Mouse (Mus musculus) adrenal gland, postnatal 14 days (tissue): ENCODE data around the gene Nfatc3. TPM values are rescaled to one million over a fixed set of nuclear protein-coding genes. Genes with fewer than 3 reads are reported as not detected.

Experiments
- DNase-seq: peaks from one replicate; pipeline ENCODE4 v3.0.0; 2021; ENCODE audit warnings: mixed read lengths
- total RNA-seq: library from RNA; stranded (reverse); gene quantifications from 2 replicates; pipeline ENCODE4 v1.2.3, GENCODE M21; 2021

The Nfatc3 gene
- total RNA-seq, 1 experiment from 2014 or later, result 47.6 TPM

- DNase-seq, result no peak
Observed at GRCm38 (mm10) chr8:106056455-106056982, 2.1 kb upstream of the Nfatc3 start.

DNA sequence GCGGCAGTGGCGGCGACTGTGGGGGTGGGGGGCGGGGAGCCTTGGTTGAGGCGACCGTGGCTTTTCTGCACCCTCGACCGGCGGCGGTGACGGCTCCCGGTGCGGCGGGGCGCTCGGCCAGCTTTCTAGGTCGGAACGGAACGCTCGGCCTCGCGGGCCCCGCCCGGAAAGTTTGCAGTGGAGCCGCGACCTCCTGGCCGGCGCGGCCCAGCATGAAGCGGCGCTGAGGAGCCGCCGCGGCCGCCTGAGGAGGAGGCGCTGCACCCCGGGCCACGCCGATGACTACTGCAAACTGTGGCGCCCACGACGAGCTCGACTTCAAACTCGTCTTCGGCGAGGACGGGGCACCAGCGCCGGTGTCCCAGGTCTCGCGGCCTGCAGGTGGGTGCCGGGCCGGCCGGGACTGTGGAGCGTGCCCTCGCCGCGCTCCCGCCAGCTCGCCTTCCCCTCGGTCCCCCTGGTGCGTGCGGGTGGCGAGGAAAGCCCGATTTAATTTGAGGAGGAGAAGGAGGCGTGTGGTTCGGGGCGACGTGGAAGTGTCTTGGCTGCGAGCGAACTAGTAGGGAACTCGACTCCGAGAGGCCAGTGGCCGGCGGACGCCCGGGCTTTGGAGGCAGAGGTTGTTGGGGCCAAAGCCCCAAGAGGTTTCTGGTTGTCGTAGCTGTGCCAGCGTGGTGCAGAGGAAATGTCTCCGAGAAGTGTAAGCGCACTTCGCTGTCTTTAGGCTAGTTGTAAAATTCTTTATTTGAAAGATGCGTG is 1.2 kb downstream of the Nfatc3 start:
- DNase-seq, result peak; percentile 77

DNA sequence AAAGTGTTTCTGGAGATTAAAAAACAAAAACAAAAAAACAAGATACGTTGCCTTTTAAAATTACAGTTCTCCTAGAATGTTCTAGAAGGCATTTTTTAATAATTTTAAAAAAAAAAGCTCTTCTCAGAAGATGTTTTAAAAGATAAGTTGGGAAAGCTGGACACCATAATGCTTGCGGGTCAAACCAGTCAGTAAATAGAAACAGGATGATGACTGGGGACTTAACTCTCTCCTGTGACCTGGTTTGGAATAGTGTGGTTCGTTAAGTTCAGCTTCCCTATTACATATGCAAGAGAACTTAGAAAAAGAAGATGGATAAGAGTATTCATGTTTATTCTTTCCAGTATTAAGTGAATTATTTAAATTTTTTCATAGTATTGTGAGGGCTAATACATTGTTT is 1.9 kb downstream of the Nfatc3 start:
- DNase-seq, result no peak

- DNase-seq, result no peak
Observed at GRCm38 (mm10) chr8:106061686-106062085, 3.0 kb downstream of the Nfatc3 start.

DNA sequence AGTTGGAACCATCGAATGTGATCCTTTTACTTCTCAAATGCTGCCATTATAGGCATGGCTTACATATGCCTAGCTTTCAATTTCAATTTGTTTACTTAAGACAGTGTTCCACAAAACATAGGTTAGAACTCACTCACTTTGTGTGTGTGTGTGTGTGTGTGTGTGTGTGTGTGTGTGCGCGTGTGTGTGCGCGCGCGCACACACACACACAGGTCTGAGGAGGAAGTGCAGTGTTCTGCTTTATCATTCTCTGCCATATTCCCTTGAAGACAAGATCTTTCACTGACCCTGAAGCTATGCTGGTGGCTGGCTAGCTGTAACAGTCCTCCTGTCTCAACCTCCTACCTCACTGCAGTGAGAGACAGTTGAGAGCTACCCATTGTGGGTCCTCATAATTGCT is 4.4 kb downstream of the Nfatc3 start:
- no peak for DNase-seq

DNA sequence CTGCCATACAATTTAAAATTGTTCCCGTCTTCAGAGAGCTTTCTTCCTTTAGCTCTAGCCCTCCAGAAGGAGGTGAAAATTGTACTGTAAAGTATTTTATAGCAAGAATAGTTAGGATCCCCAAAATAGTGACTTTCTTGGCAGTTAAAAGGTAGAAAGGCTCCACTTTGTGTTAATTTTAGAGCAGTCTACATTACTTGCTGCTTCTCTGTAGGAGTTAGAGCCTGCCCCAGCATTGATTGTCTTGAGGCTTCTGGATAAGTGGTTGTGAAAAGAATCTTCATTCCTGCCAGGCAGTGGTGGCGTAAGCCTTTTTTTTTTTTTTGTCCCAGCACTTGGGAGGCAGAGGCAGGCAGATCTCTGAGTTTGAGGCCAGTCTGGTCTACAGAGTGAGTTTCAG is 8.1 kb downstream of the Nfatc3 start:
- DNase-seq, result no peak

DNA sequence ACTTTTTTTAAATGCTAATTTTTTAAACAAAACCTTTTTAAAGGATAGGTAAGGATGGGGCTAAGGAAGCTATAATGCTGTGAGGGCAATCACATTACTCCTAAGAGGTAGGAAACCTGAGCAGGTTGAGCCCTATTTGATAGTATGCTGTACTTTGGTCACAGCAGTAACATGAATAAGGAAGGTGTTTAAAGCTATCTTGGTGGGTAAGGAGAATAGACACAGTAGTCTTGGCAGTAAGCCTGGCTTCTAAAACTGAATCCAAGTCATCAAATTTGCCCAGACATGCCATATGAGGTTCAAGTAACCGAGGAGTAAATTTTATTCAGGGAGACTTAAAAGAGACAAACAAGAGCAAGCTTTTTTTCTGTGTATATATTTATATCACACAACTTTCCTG is 10.9 kb downstream of the Nfatc3 start:
- DNase-seq, result no peak

GRCm38 (mm10) chr8:106072113-106072512 is 13.5 kb downstream of the Nfatc3 start:
- no peak for DNase-seq

- DNase-seq, result peak; percentile 53
Observed at GRCm38 (mm10) chr8:106074236-106074635, 15.6 kb downstream of the Nfatc3 start.

GRCm38 (mm10) chr8:106074659-106075058 is 16.0 kb downstream of the Nfatc3 start:
- DNase-seq, result no peak

GRCm38 (mm10) chr8:106075161-106075862 is 16.7 kb downstream of the Nfatc3 start:
- peak; percentile 77 for DNase-seq

DNA sequence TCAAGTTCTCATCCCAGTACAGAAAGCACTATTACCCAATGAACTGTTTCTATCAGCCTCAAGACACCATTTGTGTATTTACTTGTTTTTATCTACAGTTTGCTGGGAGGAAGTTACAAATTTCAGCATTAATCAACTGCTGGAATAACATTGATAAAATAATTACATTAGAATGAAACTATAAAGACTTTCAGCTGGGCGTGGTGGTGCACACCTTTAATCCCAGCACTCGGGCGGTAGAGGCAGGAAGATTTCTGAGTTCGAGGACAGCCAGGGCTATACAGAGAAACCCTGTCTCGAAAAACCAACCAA is 17.2 kb downstream of the Nfatc3 start:
- DNase-seq, result no peak

DNA sequence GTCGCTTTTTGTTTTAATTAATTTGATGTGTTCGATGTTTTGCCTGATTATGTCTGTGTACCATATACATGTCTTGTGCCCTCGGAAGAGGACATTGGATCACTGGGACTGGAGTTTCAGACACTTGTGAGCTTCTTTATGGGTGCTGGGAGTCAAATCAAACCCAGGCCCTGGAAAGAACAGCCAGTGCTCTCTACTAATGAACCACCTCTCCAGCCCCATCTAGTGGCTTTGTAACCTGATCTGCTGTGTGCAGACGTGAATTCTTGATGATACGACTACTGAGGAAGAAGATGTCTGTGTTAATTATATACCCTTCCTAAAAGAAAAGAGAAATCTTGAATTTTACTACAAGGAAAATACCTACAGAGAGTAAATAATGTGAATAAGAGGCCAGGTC is 18.0 kb downstream of the Nfatc3 start:
- peak; percentile 59 for DNase-seq

DNA sequence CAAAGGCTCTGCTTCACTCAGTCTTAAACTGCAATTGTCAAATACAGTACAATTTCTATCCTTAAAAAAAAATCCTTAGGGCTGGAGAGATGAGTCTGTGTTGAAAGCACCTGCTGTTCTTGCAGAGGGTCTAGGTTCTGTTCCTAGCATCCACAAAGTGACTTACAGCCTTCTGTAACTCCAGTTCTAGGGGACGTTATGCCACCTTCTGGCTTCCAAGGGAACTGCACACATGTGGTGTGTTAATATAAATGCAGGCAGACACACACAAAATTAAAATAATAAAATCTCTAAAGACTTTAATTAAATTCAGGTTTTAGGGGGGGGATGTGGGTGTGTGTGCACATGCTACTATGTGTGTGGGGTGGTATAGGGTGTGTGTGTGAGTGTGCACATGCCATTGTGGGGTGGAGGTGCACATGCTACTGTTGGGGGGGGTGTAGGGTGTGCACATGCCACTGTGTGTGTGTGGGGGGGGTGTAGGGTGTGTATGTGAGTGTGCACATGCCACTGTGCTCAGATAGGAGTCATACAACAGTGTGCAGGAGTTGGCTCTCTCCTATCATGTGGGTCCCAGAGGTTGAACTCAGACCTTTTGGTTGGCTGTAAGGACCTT is 18.9 kb downstream of the Nfatc3 start:
- DNase-seq, result no peak

GRCm38 (mm10) chr8:106102321-106102720 is 43.7 kb downstream of the Nfatc3 start:
- DNase-seq, result no peak

DNA sequence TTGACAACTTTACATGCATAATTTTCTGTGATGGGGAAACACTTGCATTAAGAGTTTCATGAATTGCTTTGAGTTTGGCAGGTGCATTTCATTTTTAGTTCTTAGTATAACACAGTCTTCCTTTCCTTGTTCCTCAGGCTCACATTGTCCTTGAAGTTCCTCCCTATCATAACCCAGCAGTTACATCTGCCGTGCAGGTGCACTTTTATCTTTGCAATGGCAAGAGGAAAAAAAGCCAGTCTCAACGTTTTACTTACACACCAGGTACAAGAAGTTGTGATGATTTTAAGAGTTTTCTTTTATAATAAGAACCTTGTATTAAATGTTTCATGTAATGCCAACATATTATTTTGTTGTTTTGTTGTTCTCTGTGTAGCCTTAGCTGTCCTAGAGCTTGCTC is 45.2 kb downstream of the Nfatc3 start:
- no peak for DNase-seq

- no peak for DNase-seq
Observed at GRCm38 (mm10) chr8:106106193-106106592, 47.6 kb downstream of the Nfatc3 start.

DNA sequence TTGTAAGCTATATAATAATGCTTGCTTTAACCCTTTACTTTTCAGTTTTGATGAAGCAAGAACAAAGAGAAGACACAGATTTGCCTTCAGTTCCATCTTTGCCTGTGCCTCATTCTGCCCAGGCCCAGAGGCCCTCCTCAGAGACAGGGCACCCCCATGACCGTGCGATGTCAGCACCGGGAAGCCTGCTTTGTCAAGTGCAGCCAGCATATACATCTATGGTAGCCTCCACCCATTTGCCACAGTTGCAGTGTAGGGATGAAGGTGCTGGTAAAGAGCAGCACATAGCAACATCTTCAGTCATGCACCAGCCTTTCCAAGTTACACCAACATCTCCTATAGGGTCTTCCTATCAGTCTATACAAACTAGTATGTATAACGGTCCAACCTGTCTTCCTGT is 49.4 kb downstream of the Nfatc3 start:
- no peak for DNase-seq

- peak; percentile 11 for DNase-seq
Observed at GRCm38 (mm10) chr8:106108729-106109128, 50.1 kb downstream of the Nfatc3 start.

- DNase-seq, result no peak
Observed at GRCm38 (mm10) chr8:106112041-106112440, 53.4 kb downstream of the Nfatc3 start.

DNA sequence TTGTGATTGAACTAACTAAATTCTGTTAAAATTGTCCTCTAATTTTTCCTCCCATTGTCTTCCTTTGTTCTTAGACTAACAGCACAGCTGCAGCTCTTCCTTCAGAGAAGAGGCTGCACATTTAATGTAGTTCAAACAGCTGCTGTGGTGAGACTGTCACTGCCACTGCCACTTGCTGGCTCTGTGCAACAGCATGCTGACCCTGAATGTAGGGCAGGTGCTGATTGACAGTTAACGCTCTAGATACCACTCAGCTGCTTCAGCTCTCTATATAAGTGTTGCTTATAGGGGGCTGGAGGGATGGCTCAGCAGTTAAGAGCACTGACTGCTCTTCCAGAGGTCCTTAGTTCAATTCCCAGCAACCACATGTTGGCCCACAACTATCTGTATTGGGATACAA is 53.9 kb downstream of the Nfatc3 start:
- DNase-seq, result no peak

- peak; percentile 36 for DNase-seq
Observed at GRCm38 (mm10) chr8:106115897-106116296, 57.3 kb downstream of the Nfatc3 start.

DNA sequence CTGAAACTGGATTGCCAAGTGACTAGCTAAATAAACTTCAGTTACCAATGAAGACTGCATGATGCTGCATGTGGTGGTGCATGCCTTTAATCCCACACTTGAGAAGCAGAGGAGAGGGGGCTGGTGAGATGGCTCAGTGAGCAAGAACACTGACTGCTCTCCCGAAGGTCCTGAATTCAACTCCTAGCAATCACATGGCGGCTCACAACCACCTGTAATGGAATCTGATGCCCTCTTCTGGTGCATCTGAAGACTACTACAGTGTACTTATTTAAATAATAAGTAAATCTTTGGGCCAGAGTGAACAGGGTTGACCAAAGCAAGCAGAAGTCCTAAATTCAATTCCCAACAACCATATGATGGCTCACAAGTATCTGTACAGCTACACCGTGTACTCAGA is 64.8 kb downstream of the Nfatc3 start:
- no peak for DNase-seq
